Mouse (Mus musculus) ES-Bruce4 (cell line): ENCODE measurements around the gene U2surp.

ENCODE experiments used
- CTCF ChIP-seq: IDR thresholded peaks from one replicate; pipeline ENCODE4 v1.8.1; 2011; ENCODE audit warnings: low read depth, low read length
- EP300 ChIP-seq: IDR thresholded peaks from 2 replicates; pipeline ENCODE4 v1.6.1; 2011; ENCODE audit warnings: low read depth, low read length; ENCODE audit not compliant: insufficient read depth
- POLR2A ChIP-seq: IDR thresholded peaks from one replicate; pipeline ENCODE4 v1.8.1; 2011; ENCODE audit warnings: low read length; ENCODE audit not compliant: insufficient read depth

GRCm38 (mm10) chr9:95540487-95540886 is 28.7 kb upstream of the U2surp start:
- TF ChIP-seq EP300, result no peak
- peak; percentile 74 for TF ChIP-seq CTCF
- no peak for TF ChIP-seq POLR2A
